Mouse (Mus musculus): ENCODE results near the gene Irgq. TPM values are rescaled to one million over a fixed set of nuclear protein-coding genes. Genes with fewer than 3 reads are reported as not detected.

Irgq gene
- polyA plus RNA-seq, 1 experiment from 2014 or later: 14.0 TPM

DNA sequence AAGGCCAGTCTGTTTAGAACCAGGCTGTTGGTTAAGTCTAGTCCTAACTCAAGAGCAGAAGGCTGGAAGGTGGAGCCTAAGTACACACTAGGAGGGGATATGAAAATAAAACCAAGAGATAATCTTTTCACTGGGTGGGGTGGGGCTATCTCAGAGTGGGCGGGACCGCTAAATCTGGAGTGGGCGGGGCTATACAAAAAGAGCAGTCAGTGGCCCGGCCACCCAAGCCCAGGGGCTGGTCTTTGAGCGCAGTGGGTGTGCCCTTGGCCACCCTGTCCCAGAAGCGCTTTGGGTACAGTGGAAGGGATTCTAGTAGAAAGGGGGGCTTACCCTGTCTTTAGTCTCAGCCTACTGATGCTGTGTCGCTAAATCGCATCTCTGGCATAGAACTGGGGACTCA is 56.3 kb downstream of the Irgq start:
- 10% methylated on average over 8 of the region's 8 CpGs for WGBS
- H3K4me3 ChIP-seq (ENCODE audit: low read depth, low read length): peak overlapping the region; percentile 30; the same call in 1 of the 2 replicates
- DNase-seq (ENCODE audit: low spot score, missing footprints): no peak
- peak overlapping the region; percentile 51 for H3K4me2 ChIP-seq
- no peak overlapping the region; the same call in 1 of the 2 replicates for H3K9ac ChIP-seq (ENCODE audit: low read length)
- no peaks in the 10 kb centered on the region for H3K9me3 ChIP-seq (ENCODE audit: control insufficient read depth, low read length)
- no peaks in the 10 kb centered on the region for H3K36me3 ChIP-seq (ENCODE audit: control insufficient read depth, insufficient read depth, low read length)
- H3K27me3 ChIP-seq (ENCODE audit: control insufficient read depth, insufficient read depth, low read length): peaks cover 26% of the 10 kb centered on the region
- peak; percentile 58 for ATAC-seq (ENCODE audit: low FRiP score)
- H3K4me1 ChIP-seq (ENCODE audit: control insufficient read depth, insufficient read depth, low read length): no peaks in the 10 kb centered on the region; the same call in 1 of the 2 replicates
- no peak overlapping the region for H3K27ac ChIP-seq (ENCODE audit: low read depth, low read length)

GRCm38 (mm10) chr7:24587330-24588105 is 57.0 kb downstream of the Irgq start, which contains the start of the genes Ethe1 and Zfp575:
Gene Ethe1 (plus strand): TSS chr7:24587543.
Gene Zfp575 (minus strand): TSS chr7:24587641.
- 7% methylated on average over 30 of the region's 30 CpGs for WGBS
- Histone ChIP-seq H3K4me3 (ENCODE audit: low read depth, low read length) (peak within 1 kb of the TSS; percentile 30), H3K9ac (ENCODE audit: low read length) (peak within 1 kb of the TSS; percentile 51), H3K27ac (ENCODE audit: low read depth, low read length) (no peak within 1 kb of the TSS), H3K4me1 (ENCODE audit: control insufficient read depth, insufficient read depth, low read length) (no peaks in the 10 kb centered on the region; the same call in 1 of the 2 replicates), H3K36me3 (ENCODE audit: control insufficient read depth, insufficient read depth, low read length) (no peaks in the 10 kb centered on the region), H3K9me3 (ENCODE audit: control insufficient read depth, low read length) (no peaks in the 10 kb centered on the region), H3K4me2 (peak within 1 kb of the TSS; percentile 51), H3K27me3 (ENCODE audit: control insufficient read depth, insufficient read depth, low read length) (peaks cover 26% of the 10 kb centered on the region)
- ATAC-seq (ENCODE audit: low FRiP score) (peak; percentile 61), DNase-seq (ENCODE audit: low spot score, missing footprints) (peak; percentile 96)

Other genes with a start within 250 kb of the Irgq start
- gene Zfp61, start 229.5 kb upstream of the Irgq start, polyA plus RNA-seq (2014; fragmentation: Nextera tagmentation; extraction: Ambion mirVana): 37.1 and 40.8 TPM in 2 replicates
- gene Zfp94, start 214.0 kb upstream of the Irgq start, polyA plus RNA-seq (2014; fragmentation: Nextera tagmentation; extraction: Ambion mirVana): 13.0 and 14.3 TPM in 2 replicates
- gene Tescl, start 196.8 kb upstream of the Irgq start, polyA plus RNA-seq (2014; fragmentation: Nextera tagmentation; extraction: Ambion mirVana): 0.26 TPM in 1 of 2 replicates, not detected in the other
- gene Lypd5, start 181.5 kb upstream of the Irgq start, polyA plus RNA-seq (2014; fragmentation: Nextera tagmentation; extraction: Ambion mirVana): not detected in 2 replicates
- 2.8 and 3.4 TPM in 2 replicates for gene Kcnn4, start 160.4 kb upstream of the Irgq start, polyA plus RNA-seq (2014; fragmentation: Nextera tagmentation; extraction: Ambion mirVana)
- gene Smg9, start 131.1 kb upstream of the Irgq start, polyA plus RNA-seq (2014; fragmentation: Nextera tagmentation; extraction: Ambion mirVana): 18.7 and 20.9 TPM in 2 replicates
- gene Irgc1, start 78.4 kb upstream of the Irgq start, polyA plus RNA-seq (2014; fragmentation: Nextera tagmentation; extraction: Ambion mirVana): not detected in 2 replicates
- 0.86 and 1.4 TPM in 2 replicates for gene Plaur, start 68.2 kb upstream of the Irgq start, polyA plus RNA-seq (2014; fragmentation: Nextera tagmentation; extraction: Ambion mirVana)
- gene Cadm4, start 48.7 kb upstream of the Irgq start, polyA plus RNA-seq (2014; fragmentation: Nextera tagmentation; extraction: Ambion mirVana): 6.6 and 6.7 TPM in 2 replicates
- 83.8 and 83.9 TPM in 2 replicates for gene Zfp428, start 23.7 kb upstream of the Irgq start, polyA plus RNA-seq (2014; fragmentation: Nextera tagmentation; extraction: Ambion mirVana)
- 0.55 and 0.59 TPM in 2 replicates for gene AC161166.1, start 18.2 kb upstream of the Irgq start, polyA plus RNA-seq (2014; fragmentation: Nextera tagmentation; extraction: Ambion mirVana)
- gene Pinlyp, start 15.4 kb downstream of the Irgq start, polyA plus RNA-seq (2014; fragmentation: Nextera tagmentation; extraction: Ambion mirVana): not detected in 2 replicates
- gene Xrcc1, start 15.6 kb downstream of the Irgq start, polyA plus RNA-seq (2014; fragmentation: Nextera tagmentation; extraction: Ambion mirVana): 91.9 and 101 TPM in 2 replicates
- gene Ethe1, start 56.9 kb downstream of the Irgq start, polyA plus RNA-seq (2014; fragmentation: Nextera tagmentation; extraction: Ambion mirVana): 18.8 and 19.6 TPM in 2 replicates
- gene Zfp575, start 57.0 kb downstream of the Irgq start, polyA plus RNA-seq (2014; fragmentation: Nextera tagmentation; extraction: Ambion mirVana): 1.0 and 1.4 TPM in 2 replicates
- 0.07 TPM in 1 of 2 replicates, not detected in the other for gene Phldb3, start 80.1 kb downstream of the Irgq start, polyA plus RNA-seq (2014; fragmentation: Nextera tagmentation; extraction: Ambion mirVana)
- gene Lypd3, start 105.9 kb downstream of the Irgq start, polyA plus RNA-seq (2014; fragmentation: Nextera tagmentation; extraction: Ambion mirVana): 0.76 and 0.83 TPM in 2 replicates
- gene Tex101, start 146.0 kb downstream of the Irgq start, polyA plus RNA-seq (2014; fragmentation: Nextera tagmentation; extraction: Ambion mirVana): not detected in 2 replicates
- not detected in 2 replicates for gene BC049730, start 178.6 kb downstream of the Irgq start, polyA plus RNA-seq (2014; fragmentation: Nextera tagmentation; extraction: Ambion mirVana)
- not detected in 2 replicates for gene Gm4763, start 196.2 kb downstream of the Irgq start, polyA plus RNA-seq (2014; fragmentation: Nextera tagmentation; extraction: Ambion mirVana)
- not detected in 2 replicates for gene Cd177, start 229.6 kb downstream of the Irgq start, polyA plus RNA-seq (2014; fragmentation: Nextera tagmentation; extraction: Ambion mirVana)
- not detected in 2 replicates for gene Ceacam10, start 246.5 kb downstream of the Irgq start, polyA plus RNA-seq (2014; fragmentation: Nextera tagmentation; extraction: Ambion mirVana)